Mouse (Mus musculus): ENCODE results near the gene Tas1r3. TPM values are rescaled to one million over a fixed set of nuclear protein-coding genes. Genes with fewer than 3 reads are reported as not detected.

The Tas1r3 gene
- polyA plus RNA-seq, 1 experiment from 2014 or later = 0.09 TPM

GRCm38 (mm10) chr4:155840076-155841002 lies 22.8 kb downstream of the Tas1r3 start:
- peak overlapping the region; percentile 87 for H3K27ac ChIP-seq (replicated peaks)
- no peak for ATAC-seq (ENCODE audit: extremely low read depth, insufficient number of reproducible peaks, low FRiP score, low TSS enrichment)
- peaks cover 32% of the 10 kb centered on the region for H3K36me3 ChIP-seq
- peaks cover 49% of the 10 kb centered on the region for H3K4me1 ChIP-seq
- H3K4me3 ChIP-seq = peak overlapping the region; percentile 60
- WGBS = 11% methylated on average over 8 of the region's 8 CpGs
- H3K27me3 ChIP-seq (replicated peaks) = peaks cover 5% of the 10 kb centered on the region; the same call in 1 of the 2 replicates
- H3K9me3 ChIP-seq = no peaks in the 10 kb centered on the region
- peak overlapping the region; percentile 83 for H3K9ac ChIP-seq
- peak overlapping the region; percentile 86 for H3K4me2 ChIP-seq

- Histone ChIP-seq H3K4me2 (peak within 1 kb of the TSS; percentile 86), H3K36me3 (peaks cover 30% of the 10 kb centered on the region), H3K4me3 (peak within 1 kb of the TSS; percentile 60), H3K4me1 (peaks cover 49% of the 10 kb centered on the region), H3K9ac (peak within 1 kb of the TSS; percentile 83), H3K27ac (replicated peaks) (peak within 1 kb of the TSS; percentile 87), H3K27me3 (replicated peaks) (peaks cover 5% of the 10 kb centered on the region; the same call in 1 of the 2 replicates), H3K9me3 (no peaks in the 10 kb centered on the region)
- WGBS = 4% methylated on average over 16 of the region's 16 CpGs
- peak; percentile 83 for ATAC-seq (ENCODE audit: extremely low read depth, insufficient number of reproducible peaks, low FRiP score, low TSS enrichment)
These were observed 23.7 kb downstream of the Tas1r3 start, which contains the start of gene Mxra8 for GRCm38 (mm10) chr4:155839483-155839910. Gene Mxra8, plus strand, starts transcription at chr4:155839680.

- peaks cover 5% of the 10 kb centered on the region; the same call in 1 of the 2 replicates for H3K27me3 ChIP-seq (replicated peaks)
- H3K27ac ChIP-seq (replicated peaks) = peak overlapping the region; percentile 87
- peaks cover 23% of the 10 kb centered on the region for H3K36me3 ChIP-seq
- peaks cover 58% of the 10 kb centered on the region for H3K4me1 ChIP-seq
- H3K9ac ChIP-seq = peak overlapping the region; percentile 83; the same call in 1 of the 2 replicates
- ATAC-seq (ENCODE audit: extremely low read depth, insufficient number of reproducible peaks, low FRiP score, low TSS enrichment) = no peak
- H3K4me2 ChIP-seq = peak overlapping the region; percentile 86
- no peak overlapping the region for H3K4me3 ChIP-seq
- 40% methylated on average over 8 of the region's 8 CpGs for WGBS
- H3K9me3 ChIP-seq = no peaks in the 10 kb centered on the region
These were observed 24.7 kb downstream of the Tas1r3 start for GRCm38 (mm10) chr4:155838187-155839153.

- H3K4me2 ChIP-seq = peak overlapping the region; percentile 22
- ATAC-seq (ENCODE audit: extremely low read depth, insufficient number of reproducible peaks, low FRiP score, low TSS enrichment) = no peak
These were observed 25.7 kb downstream of the Tas1r3 start for GRCm38 (mm10) chr4:155837404-155838010.

GRCm38 (mm10) chr4:155833836-155834235 lies 29.3 kb downstream of the Tas1r3 start:
- H3K27me3 ChIP-seq (replicated peaks) = no peaks in the 10 kb centered on the region
- peak overlapping the region; percentile 2; the same call in 1 of the 2 replicates for H3K4me2 ChIP-seq
- H3K4me3 ChIP-seq = no peak overlapping the region
- H3K36me3 ChIP-seq = peaks cover 15% of the 10 kb centered on the region
- no peak for ATAC-seq (ENCODE audit: extremely low read depth, insufficient number of reproducible peaks, low FRiP score, low TSS enrichment)
- no peaks in the 10 kb centered on the region for H3K9me3 ChIP-seq
- no peak overlapping the region for H3K9ac ChIP-seq
- WGBS = 24% methylated on average over 2 of the region's 2 CpGs
- peak overlapping the region; percentile 69 for H3K27ac ChIP-seq (replicated peaks)
- peaks cover 46% of the 10 kb centered on the region for H3K4me1 ChIP-seq

More at GRCm38 (mm10) chr4:155837404-155838010, 25.7 kb downstream of the Tas1r3 start:
- Histone ChIP-seq H3K4me3 (no peak overlapping the region), H3K9me3 (no peaks in the 10 kb centered on the region), H3K27ac (replicated peaks) (peak overlapping the region; percentile 87), H3K27me3 (replicated peaks) (peaks cover 5% of the 10 kb centered on the region; the same call in 1 of the 2 replicates), H3K4me1 (peaks cover 63% of the 10 kb centered on the region), H3K36me3 (peaks cover 23% of the 10 kb centered on the region), H3K9ac (peak overlapping the region; percentile 48)
- 50% methylated on average over 11 of the region's 11 CpGs for WGBS

- 85% methylated on average over 4 of the region's 4 CpGs for WGBS
- Histone ChIP-seq H3K36me3 (peaks cover 20% of the 10 kb centered on the region), H3K9ac (no peak overlapping the region)
These were observed 29.9 kb downstream of the Tas1r3 start for GRCm38 (mm10) chr4:155833234-155833633.

GRCm38 (mm10) chr4:155832321-155832720 lies 30.8 kb downstream of the Tas1r3 start:
- no peak for ATAC-seq (ENCODE audit: extremely low read depth, insufficient number of reproducible peaks, low FRiP score, low TSS enrichment)
- Histone ChIP-seq H3K4me1 (peaks cover 31% of the 10 kb centered on the region), H3K36me3 (peaks cover 29% of the 10 kb centered on the region), H3K27me3 (replicated peaks) (no peaks in the 10 kb centered on the region), H3K4me2 (peak overlapping the region; percentile 98), H3K27ac (replicated peaks) (peak overlapping the region; percentile 92), H3K9me3 (no peaks in the 10 kb centered on the region), H3K4me3 (peak overlapping the region; percentile 81), H3K9ac (peak overlapping the region; percentile 88)
- 43% methylated on average over 10 of the region's 10 CpGs for WGBS

More at GRCm38 (mm10) chr4:155833234-155833633, 29.9 kb downstream of the Tas1r3 start:
- Histone ChIP-seq H3K27ac (replicated peaks) (no peak overlapping the region), H3K27me3 (replicated peaks) (no peaks in the 10 kb centered on the region), H3K4me2 (no peak overlapping the region), H3K4me3 (no peak overlapping the region), H3K4me1 (peaks cover 40% of the 10 kb centered on the region), H3K9me3 (no peaks in the 10 kb centered on the region)
- no peak for ATAC-seq (ENCODE audit: extremely low read depth, insufficient number of reproducible peaks, low FRiP score, low TSS enrichment)

GRCm38 (mm10) chr4:155831831-155832230 lies 31.3 kb downstream of the Tas1r3 start:
- H3K36me3 ChIP-seq = peaks cover 34% of the 10 kb centered on the region
- H3K27ac ChIP-seq (replicated peaks) = peak overlapping the region; percentile 92
- no peaks in the 10 kb centered on the region for H3K27me3 ChIP-seq (replicated peaks)
- ATAC-seq (ENCODE audit: extremely low read depth, insufficient number of reproducible peaks, low FRiP score, low TSS enrichment) = peak; percentile 11
- peaks cover 27% of the 10 kb centered on the region for H3K4me1 ChIP-seq
- peak overlapping the region; percentile 81 for H3K4me3 ChIP-seq
- peak overlapping the region; percentile 98 for H3K4me2 ChIP-seq
- H3K9me3 ChIP-seq = no peaks in the 10 kb centered on the region
- peak overlapping the region; percentile 88 for H3K9ac ChIP-seq
- 2% methylated on average over 25 of the region's 25 CpGs for WGBS

- H3K9ac ChIP-seq = peak within 1 kb of the TSS; percentile 88
- H3K4me3 ChIP-seq = peak within 1 kb of the TSS; percentile 81
- WGBS = under 1% methylated on average over 48 of the region's 49 CpGs
- peak within 1 kb of the TSS; percentile 92 for H3K27ac ChIP-seq (replicated peaks)
- ATAC-seq (ENCODE audit: extremely low read depth, insufficient number of reproducible peaks, low FRiP score, low TSS enrichment) = peak; percentile 87
- H3K4me1 ChIP-seq = peaks cover 27% of the 10 kb centered on the region
- peak within 1 kb of the TSS; percentile 98 for H3K4me2 ChIP-seq
- H3K36me3 ChIP-seq = peaks cover 37% of the 10 kb centered on the region
- no peaks in the 10 kb centered on the region for H3K27me3 ChIP-seq (replicated peaks)
- no peaks in the 10 kb centered on the region for H3K9me3 ChIP-seq
These were observed 31.9 kb downstream of the Tas1r3 start, which contains the start of gene Aurkaip1 for GRCm38 (mm10) chr4:155831205-155831766. Gene Aurkaip1, plus strand, starts transcription at chr4:155831272.

GRCm38 (mm10) chr4:155830596-155830995 lies 32.6 kb downstream of the Tas1r3 start:
- H3K4me2 ChIP-seq = peak overlapping the region; percentile 98
- peak overlapping the region; percentile 81 for H3K4me3 ChIP-seq
- no peak for ATAC-seq (ENCODE audit: extremely low read depth, insufficient number of reproducible peaks, low FRiP score, low TSS enrichment)
- 53% methylated on average over 8 of the region's 8 CpGs for WGBS
- H3K9me3 ChIP-seq = no peaks in the 10 kb centered on the region
- peaks cover 27% of the 10 kb centered on the region for H3K4me1 ChIP-seq
- H3K27ac ChIP-seq (replicated peaks) = peak overlapping the region; percentile 92
- peaks cover 42% of the 10 kb centered on the region for H3K36me3 ChIP-seq
- H3K27me3 ChIP-seq (replicated peaks) = no peaks in the 10 kb centered on the region
- peak overlapping the region; percentile 88; the same call in 1 of the 2 replicates for H3K9ac ChIP-seq
